8 mouse cellular contexts compared by ENCODE assay signal in genomic region chr11:102248630-102249230, GRCm38 (mm10). TPM values are rescaled to one million over a fixed set of nuclear protein-coding genes. Genes with fewer than 3 reads are reported as not detected.
DNase-seq lines count a peak whose midpoint lies in the region; ATAC-seq and TF ChIP-seq lines count a peak whose summit lies in the region.

Gene BC030867, plus strand, starts transcription at chr11:102248882.

- H3K27ac ChIP-seq in forebrain, embryonic 13.5 days: no peak within 1 kb of the TSS
- H3K27ac ChIP-seq in liver, embryonic 16.5 days (ENCODE audit: low read length): peak within 1 kb of the TSS; percentile 41; the same call in 1 of the 2 replicates
- H3K27ac ChIP-seq in neural tube, embryonic 12.5 days: no peak within 1 kb of the TSS
- no peak within 1 kb of the TSS for H3K27ac ChIP-seq in stomach, postnatal 0 days (replicated peaks)

- peak within 1 kb of the TSS; percentile 67 for H3K4me3 ChIP-seq in forebrain, embryonic 13.5 days
- peak within 1 kb of the TSS; percentile 76 for H3K4me3 ChIP-seq in liver, embryonic 16.5 days (ENCODE audit: low read depth, low read length)
- H3K4me3 ChIP-seq in neural tube, embryonic 12.5 days: peak within 1 kb of the TSS; percentile 58
- H3K4me3 ChIP-seq in stomach, postnatal 0 days (ENCODE audit: low read depth, low read length): peak within 1 kb of the TSS; percentile 62

- ATAC-seq in cerebellum, adult (ENCODE audit: insufficient number of reproducible peaks, low FRiP score, low TSS enrichment): peak; percentile 64; the same call in 1 of the 2 replicates
- peak; percentile 65 for ATAC-seq in forebrain, embryonic 13.5 days
- peak; percentile 74 for ATAC-seq in liver, embryonic 16.5 days (ENCODE audit: low read depth)
- no peak; the same call in 1 of the 2 replicates for ATAC-seq in neural tube, embryonic 12.5 days (ENCODE audit: low FRiP score, low read depth)
- ATAC-seq in stomach, postnatal 0 days (ENCODE audit: low FRiP score, low TSS enrichment): peak; percentile 62

- peak; percentile 97 for DNase-seq in ES-CJ7 (ENCODE audit: low read depth, low spot score)
- DNase-seq in heart, postnatal 10 days: peak; percentile 94 to 97
- peak; percentile 97 for DNase-seq in kidney, postnatal 4 days
- peak; percentile 94 for DNase-seq in stomach, postnatal 0 days (ENCODE audit: low spot score)

- H3K4me1 ChIP-seq in forebrain, embryonic 13.5 days: peaks cover 32% of the 10 kb centered on the region
- peaks cover 13% of the 10 kb centered on the region for H3K4me1 ChIP-seq in liver, embryonic 16.5 days (ENCODE audit: control insufficient read depth, low read depth, low read length)
- peaks cover 27% of the 10 kb centered on the region for H3K4me1 ChIP-seq in neural tube, embryonic 12.5 days
- peaks cover 3% of the 10 kb centered on the region; the same call in 1 of the 2 replicates for H3K4me1 ChIP-seq in stomach, postnatal 0 days (replicated peaks; ENCODE audit: control insufficient read depth, insufficient read depth)

- no peak for TF ChIP-seq EP300 in stomach, postnatal 0 days (optimal IDR thresholded peaks at IDR 0.05)

- TF ChIP-seq CTCF in stomach, postnatal 0 days (IDR thresholded peaks at IDR 0.05; ENCODE audit: low read depth): peak; percentile 85

- H3K27me3 ChIP-seq in forebrain, embryonic 13.5 days: no peaks in the 10 kb centered on the region
- H3K27me3 ChIP-seq in liver, embryonic 16.5 days (ENCODE audit: control insufficient read depth, insufficient read depth, low read depth, low read length): peaks cover 10% of the 10 kb centered on the region
- H3K27me3 ChIP-seq in neural tube, embryonic 12.5 days (replicated peaks): no peaks in the 10 kb centered on the region
- H3K27me3 ChIP-seq in stomach, postnatal 0 days (ENCODE audit: control insufficient read depth, insufficient read depth, low read length): no peaks in the 10 kb centered on the region

- H3K9me3 ChIP-seq in forebrain, embryonic 13.5 days (replicated peaks): no peaks in the 10 kb centered on the region
- no peaks in the 10 kb centered on the region for H3K9me3 ChIP-seq in liver, embryonic 16.5 days (replicated peaks; ENCODE audit: control insufficient read depth, low read length)
- H3K9me3 ChIP-seq in neural tube, embryonic 12.5 days: no peaks in the 10 kb centered on the region
- no peaks in the 10 kb centered on the region for H3K9me3 ChIP-seq in stomach, postnatal 0 days (ENCODE audit: control insufficient read depth, low read length)

- under 1% methylated on average over 41 of the region's 41 CpGs for WGBS in forebrain, embryonic 13.5 days
- WGBS in liver, embryonic 16.5 days (ENCODE audit: insufficient replicate concordance): under 1% methylated on average over 41 of the region's 41 CpGs
- under 1% methylated on average over 41 of the region's 41 CpGs for WGBS in neural tube, embryonic 12.5 days
- WGBS in stomach, postnatal 0 days: under 1% methylated on average over 41 of the region's 41 CpGs

- peak within 1 kb of the TSS; percentile 87 for H3K4me2 ChIP-seq in forebrain, embryonic 13.5 days
- peak within 1 kb of the TSS; percentile 71 for H3K4me2 ChIP-seq in liver, embryonic 16.5 days (ENCODE audit: low read depth, low read length)
- peak within 1 kb of the TSS; percentile 92 for H3K4me2 ChIP-seq in neural tube, embryonic 12.5 days (replicated peaks)
- H3K4me2 ChIP-seq in stomach, postnatal 0 days (replicated peaks; ENCODE audit: low read depth): peak within 1 kb of the TSS; percentile 96

- H3K9ac ChIP-seq in forebrain, embryonic 13.5 days: peak within 1 kb of the TSS; percentile 76
- peak within 1 kb of the TSS; percentile 76 for H3K9ac ChIP-seq in liver, embryonic 16.5 days (ENCODE audit: low read depth, low read length)
- H3K9ac ChIP-seq in neural tube, embryonic 12.5 days: peak within 1 kb of the TSS; percentile 56; the same call in 1 of the 2 replicates
- H3K9ac ChIP-seq in stomach, postnatal 0 days (ENCODE audit: low read length): peak within 1 kb of the TSS; percentile 57

- peaks cover 11% of the 10 kb centered on the region; the same call in 1 of the 2 replicates for H3K36me3 ChIP-seq in forebrain, embryonic 13.5 days (ENCODE audit: poor library complexity, severe bottlenecking)
- H3K36me3 ChIP-seq in liver, embryonic 16.5 days (ENCODE audit: control insufficient read depth, insufficient read depth): peaks cover 7% of the 10 kb centered on the region; the same call in 1 of the 2 replicates
- peaks cover 4% of the 10 kb centered on the region for H3K36me3 ChIP-seq in neural tube, embryonic 12.5 days
- no peaks in the 10 kb centered on the region for H3K36me3 ChIP-seq in stomach, postnatal 0 days (ENCODE audit: control insufficient read depth, insufficient read depth, low read length)

- intact Hi-C loops in heart, postnatal 10 days (cut with DNase I): loop anchor here (1.0 kb wide), 1 partner anchor 18 kb away; the partner anchor contains the start of gene Hdac5

RNA-seq across cellular contexts. Expression of gene BC030867, which starts in this region (rescaled TPM):
- 11.0 and 13.7 TPM in 2 replicates for polyA plus RNA-seq in forebrain, embryonic 13.5 days (2015; fragmentation: Nextera tagmentation; extraction: Ambion mirVana)
- 1 to 10 TPM; 1.7 to 1.8 TPM for total RNA-seq in heart, postnatal 10 days (2021)
- polyA plus RNA-seq in liver, embryonic 16.5 days (2015; fragmentation: Nextera tagmentation; extraction: Ambion mirVana): 13.2 and 13.8 TPM in 2 replicates
- 10.0 and 11.6 TPM in 2 replicates for polyA plus RNA-seq in neural tube, embryonic 12.5 days (2016; fragmentation: Nextera tagmentation; extraction: Ambion mirVana)
- polyA plus RNA-seq in stomach, postnatal 0 days (2015; fragmentation: Nextera tagmentation; extraction: Ambion mirVana): 2.2 and 2.7 TPM in 2 replicates
